Comparison of ENCODE assay signal across 7 mouse cellular contexts in genomic region chr15:82014745-82015391, GRCm38 (mm10). TPM values are rescaled to one million over a fixed set of nuclear protein-coding genes. Genes with fewer than 3 reads are reported as not detected.
DNase-seq lines count a peak whose midpoint lies in the region; ATAC-seq lines count a peak whose summit lies in the region.

No protein-coding gene starts in this region.

- DNase-seq in urinary bladder, postnatal 4 days (ENCODE audit: low spot score in 2 of 2): no peak
- DNase-seq in frontal cortex, postnatal 25 days (ENCODE audit: low spot score in 2 of 2): no peak

- H3K9ac ChIP-seq in limb, embryonic 12.5 days (replicated peaks): peak overlapping the region; percentile 86
- peak overlapping the region; percentile 86 for H3K9ac ChIP-seq in stomach, embryonic 14.5 days (replicated peaks; ENCODE audit: low read depth, low read length)

- H3K4me3 ChIP-seq in megakaryocyte, embryonic 14.5 days (replicated peaks): peak overlapping the region; percentile 100
- peak overlapping the region; percentile 88 for H3K4me3 ChIP-seq in erythroblast, embryonic 14.5 days (replicated peaks)
- H3K4me3 ChIP-seq in limb, embryonic 12.5 days (replicated peaks): peak overlapping the region; percentile 95
- peak overlapping the region; percentile 96 for H3K4me3 ChIP-seq in stomach, embryonic 14.5 days (ENCODE audit: low read depth, low read length)

- H3K4me2 ChIP-seq in limb, embryonic 12.5 days: peak overlapping the region; percentile 96
- H3K4me2 ChIP-seq in stomach, embryonic 14.5 days (replicated peaks; ENCODE audit: low read depth, low read length): peak overlapping the region; percentile 97

- H3K27ac ChIP-seq in limb, embryonic 12.5 days: no peak overlapping the region
- H3K27ac ChIP-seq in stomach, embryonic 14.5 days (ENCODE audit: low read length): no peak overlapping the region

- H3K27me3 ChIP-seq in megakaryocyte, embryonic 14.5 days (replicated peaks): no peaks in the 10 kb centered on the region
- H3K27me3 ChIP-seq in erythroblast, embryonic 14.5 days (ENCODE audit: control insufficient read depth): no peaks in the 10 kb centered on the region
- H3K27me3 ChIP-seq in limb, embryonic 12.5 days: no peaks in the 10 kb centered on the region
- H3K27me3 ChIP-seq in stomach, embryonic 14.5 days (ENCODE audit: control insufficient read depth, insufficient read depth, low read length): no peaks in the 10 kb centered on the region

- H3K36me3 ChIP-seq in megakaryocyte, embryonic 14.5 days (replicated peaks; ENCODE audit: low read length): peaks cover 31% of the 10 kb centered on the region
- peaks cover 25% of the 10 kb centered on the region for H3K36me3 ChIP-seq in erythroblast, embryonic 14.5 days (ENCODE audit: control insufficient read depth)
- H3K36me3 ChIP-seq in limb, embryonic 12.5 days: peaks cover 15% of the 10 kb centered on the region
- peaks cover 8% of the 10 kb centered on the region for H3K36me3 ChIP-seq in stomach, embryonic 14.5 days (ENCODE audit: control insufficient read depth, insufficient read depth, low read length)

- no peak for ATAC-seq in megakaryocyte, adult 5-6 weeks (ENCODE audit: poor library complexity, severe bottlenecking)
- ATAC-seq in limb, embryonic 12.5 days (ENCODE audit: insufficient number of reproducible peaks, insufficient read depth, low FRiP score, low TSS enrichment, low read depth): no peak
- no peak for ATAC-seq in stomach, embryonic 14.5 days (ENCODE audit: insufficient number of reproducible peaks, insufficient read depth, low FRiP score, low read depth)

- H3K9me3 ChIP-seq in megakaryocyte, embryonic 14.5 days: no peaks in the 10 kb centered on the region
- no peaks in the 10 kb centered on the region for H3K9me3 ChIP-seq in erythroblast, embryonic 14.5 days (ENCODE audit: control insufficient read depth, low read length)
- H3K9me3 ChIP-seq in limb, embryonic 12.5 days: no peaks in the 10 kb centered on the region
- no peaks in the 10 kb centered on the region for H3K9me3 ChIP-seq in stomach, embryonic 14.5 days (ENCODE audit: control insufficient read depth, low read depth, low read length)

- peaks cover 65% of the 10 kb centered on the region for H3K4me1 ChIP-seq in megakaryocyte, embryonic 14.5 days
- H3K4me1 ChIP-seq in erythroblast, embryonic 14.5 days (ENCODE audit: control insufficient read depth): peaks cover 49% of the 10 kb centered on the region
- H3K4me1 ChIP-seq in limb, embryonic 12.5 days (replicated peaks): peaks cover 16% of the 10 kb centered on the region
- peaks cover 13% of the 10 kb centered on the region for H3K4me1 ChIP-seq in stomach, embryonic 14.5 days (ENCODE audit: control insufficient read depth, insufficient read depth, low read length)

- 13% methylated on average over 9 of the region's 9 CpGs for whole genome bisulfite sequencing in limb, embryonic 12.5 days
- 20% methylated on average over 9 of the region's 9 CpGs for WGBS in stomach, embryonic 14.5 days

RNA-seq across cellular contexts. Expression of gene Desi1, which starts 18.8 kb away (rescaled TPM):
- 53.6 and 99.4 TPM in 2 replicates for polyA plus RNA-seq in megakaryocyte, embryonic 14.5 days (2012; ENCODE audit: insufficient read depth, low replicate concordance)
- total RNA-seq in megakaryocyte, adult 5-6 weeks (2015): 19.1 and 26.3 TPM in 2 replicates
- 2.6 and 3.9 TPM in 2 replicates for total RNA-seq in megakaryocyte, adult 5-6 weeks (2017)
- polyA plus RNA-seq in erythroblast, embryonic 14.5 days (2012): 2.9 and 4.2 TPM in 2 replicates
- polyA plus RNA-seq in limb, embryonic 12.5 days (2016; fragmentation: Nextera tagmentation; extraction: Ambion mirVana): 30.4 TPM in 2 replicates
- polyA plus RNA-seq in stomach, embryonic 14.5 days (2014; fragmentation: Nextera tagmentation; extraction: Ambion mirVana): 24.2 and 26.3 TPM in 2 replicates

RNA-seq across cellular contexts. Expression of gene Xrcc6, which starts 27.2 kb away (rescaled TPM):
- 7.9 and 8.1 TPM in 2 replicates for polyA plus RNA-seq in megakaryocyte, embryonic 14.5 days (2012; ENCODE audit: insufficient read depth, low replicate concordance)
- 28.8 and 36.2 TPM in 2 replicates for total RNA-seq in megakaryocyte, adult 5-6 weeks (2015)
- 82.5 and 83.2 TPM in 2 replicates for total RNA-seq in megakaryocyte, adult 5-6 weeks (2017)
- 1.2 and 1.4 TPM in 2 replicates for polyA plus RNA-seq in erythroblast, embryonic 14.5 days (2012)
- polyA plus RNA-seq in limb, embryonic 12.5 days (2016; fragmentation: Nextera tagmentation; extraction: Ambion mirVana): 91.2 and 91.6 TPM in 2 replicates
- polyA plus RNA-seq in stomach, embryonic 14.5 days (2014; fragmentation: Nextera tagmentation; extraction: Ambion mirVana): 75.4 and 90.0 TPM in 2 replicates

RNA-seq across cellular contexts. Expression of gene Snu13, which starts 32.5 kb away (rescaled TPM):
- 96.3 and 124 TPM in 2 replicates for polyA plus RNA-seq in megakaryocyte, embryonic 14.5 days (2012; ENCODE audit: insufficient read depth, low replicate concordance)
- total RNA-seq in megakaryocyte, adult 5-6 weeks (2015): 104 and 106 TPM in 2 replicates
- 79.1 and 80.3 TPM in 2 replicates for total RNA-seq in megakaryocyte, adult 5-6 weeks (2017)
- 3.0 and 10.5 TPM in 2 replicates for polyA plus RNA-seq in erythroblast, embryonic 14.5 days (2012)
- 263 and 272 TPM in 2 replicates for polyA plus RNA-seq in limb, embryonic 12.5 days (2016; fragmentation: Nextera tagmentation; extraction: Ambion mirVana)
- 283 and 284 TPM in 2 replicates for polyA plus RNA-seq in stomach, embryonic 14.5 days (2014; fragmentation: Nextera tagmentation; extraction: Ambion mirVana)

RNA-seq across cellular contexts. Expression of gene 1700029P11Rik, which starts 34.5 kb away (rescaled TPM):
- polyA plus RNA-seq in megakaryocyte, embryonic 14.5 days (2012; ENCODE audit: insufficient read depth, low replicate concordance): not detected in 2 replicates
- total RNA-seq in megakaryocyte, adult 5-6 weeks (2015): not detected in 2 replicates
- not detected in 2 replicates for total RNA-seq in megakaryocyte, adult 5-6 weeks (2017)
- not detected in 2 replicates for polyA plus RNA-seq in erythroblast, embryonic 14.5 days (2012)
- not detected in 2 replicates for polyA plus RNA-seq in limb, embryonic 12.5 days (2016; fragmentation: Nextera tagmentation; extraction: Ambion mirVana)
- polyA plus RNA-seq in stomach, embryonic 14.5 days (2014; fragmentation: Nextera tagmentation; extraction: Ambion mirVana): not detected in 2 replicates

RNA-seq across cellular contexts. Expression of gene 4930407I10Rik, which starts 44.1 kb away (rescaled TPM):
- not detected in 2 replicates for polyA plus RNA-seq in megakaryocyte, embryonic 14.5 days (2012; ENCODE audit: insufficient read depth, low replicate concordance)
- total RNA-seq in megakaryocyte, adult 5-6 weeks (2015): not detected in 2 replicates
- not detected in 2 replicates for total RNA-seq in megakaryocyte, adult 5-6 weeks (2017)
- polyA plus RNA-seq in erythroblast, embryonic 14.5 days (2012): 0.01 TPM in 1 of 2 replicates, not detected in the other
- polyA plus RNA-seq in limb, embryonic 12.5 days (2016; fragmentation: Nextera tagmentation; extraction: Ambion mirVana): not detected in 2 replicates
- not detected in 2 replicates for polyA plus RNA-seq in stomach, embryonic 14.5 days (2014; fragmentation: Nextera tagmentation; extraction: Ambion mirVana)
